Mouse (Mus musculus) erythroid progenitor cell, adult 5-6 weeks (primary cell): ENCODE measurements around the gene Cmtm4. TPM values are rescaled to one million over a fixed set of nuclear protein-coding genes. Genes with fewer than 3 reads are reported as not detected.
"Not testable (repeated sequence)": the region's sequence is repeated elsewhere in the genome, so short reads cannot be mapped to it uniquely, and the experiment has no call there.

Experiments
- ATAC-seq: replicated peaks from 2 replicates; pipeline ENCODE4 v1.8.0; 2016; ENCODE audit warnings: moderate number of reproducible peaks, mild to moderate bottlenecking, moderate TSS enrichment, inconsistent platforms; ENCODE audit not compliant: poor library complexity, low FRiP score, severe bottlenecking
- total RNA-seq, 2 experiments: library from RNA; stranded (forward) in 1 of 2; stranded (reverse) in 1 of 2; fragments of 150-400 nt in 1 of 2; fragments of 186-747, 209-891 nt in 1 of 2; gene quantifications; 2 replicates each; pipeline versions ENCODE4 v1.2.3 to v1.2.4; 2015 to 2017; ENCODE audit warnings: low replicate concordance in 2 of 2

Gene Cmtm4
- total RNA-seq, 2 experiments from 2014 or later: under 0.01 TPM; not detected in 1

- not testable (repeated sequence) for ATAC-seq
Observed at GRCm38 (mm10) chr8:104301577-104301976, 94.0 kb downstream of the Cmtm4 start.

Other genes starting within 250 kb of the Cmtm4 start
- gene Bean1, start 225.4 kb downstream of the Cmtm4 start, total RNA-seq (2015; ENCODE audit: low replicate concordance): not detected in 2 replicates
- gene Bean1, start 225.4 kb downstream of the Cmtm4 start, total RNA-seq (2017; ENCODE audit: low replicate concordance): not detected in 2 replicates
- gene Tk2, start 147.2 kb downstream of the Cmtm4 start, total RNA-seq (2015; ENCODE audit: low replicate concordance): 5.4 and 5.9 TPM in 2 replicates
- 4.1 and 6.7 TPM in 2 replicates for gene Tk2, start 147.2 kb downstream of the Cmtm4 start, total RNA-seq (2017; ENCODE audit: low replicate concordance)
- gene Cklf, start 144.9 kb downstream of the Cmtm4 start, total RNA-seq (2015; ENCODE audit: low replicate concordance): 28.1 and 44.4 TPM in 2 replicates
- gene Cklf, start 144.9 kb downstream of the Cmtm4 start, total RNA-seq (2017; ENCODE audit: low replicate concordance): 13.5 and 23.4 TPM in 2 replicates
- not detected in 2 replicates for gene Cmtm2a, start 102.6 kb downstream of the Cmtm4 start, total RNA-seq (2015; ENCODE audit: low replicate concordance)
- not detected in 2 replicates for gene Cmtm2a, start 102.6 kb downstream of the Cmtm4 start, total RNA-seq (2017; ENCODE audit: low replicate concordance)
- gene Gm45711, start 85.7 kb downstream of the Cmtm4 start, total RNA-seq (2015; ENCODE audit: low replicate concordance): not detected in 2 replicates
- not detected in 2 replicates for gene Gm45711, start 85.7 kb downstream of the Cmtm4 start, total RNA-seq (2017; ENCODE audit: low replicate concordance)
- not detected in 2 replicates for gene Cmtm1, start 85.7 kb downstream of the Cmtm4 start, total RNA-seq (2015; ENCODE audit: low replicate concordance)
- gene Cmtm1, start 85.7 kb downstream of the Cmtm4 start, total RNA-seq (2017; ENCODE audit: low replicate concordance): not detected in 2 replicates
- not detected in 2 replicates for gene Gm11020, start 74.2 kb downstream of the Cmtm4 start, total RNA-seq (2015; ENCODE audit: low replicate concordance)
- not detected in 2 replicates for gene Gm11020, start 74.2 kb downstream of the Cmtm4 start, total RNA-seq (2017; ENCODE audit: low replicate concordance)
- not detected in 2 replicates for gene Cmtm2b, start 73.6 kb downstream of the Cmtm4 start, total RNA-seq (2015; ENCODE audit: low replicate concordance)
- not detected in 2 replicates for gene Cmtm2b, start 73.6 kb downstream of the Cmtm4 start, total RNA-seq (2017; ENCODE audit: low replicate concordance)
- 2.9 and 10.8 TPM in 2 replicates for gene Cmtm3, start 56.4 kb downstream of the Cmtm4 start, total RNA-seq (2015; ENCODE audit: low replicate concordance)
- gene Cmtm3, start 56.4 kb downstream of the Cmtm4 start, total RNA-seq (2017; ENCODE audit: low replicate concordance): 6.0 TPM in 1 of 2 replicates, not detected in the other
- gene Dync1li2, start 47.2 kb upstream of the Cmtm4 start, total RNA-seq (2015; ENCODE audit: low replicate concordance): 24.1 and 34.4 TPM in 2 replicates
- 62.9 and 69.6 TPM in 2 replicates for gene Dync1li2, start 47.2 kb upstream of the Cmtm4 start, total RNA-seq (2017; ENCODE audit: low replicate concordance)
- gene Terb1, start 114.1 kb upstream of the Cmtm4 start, total RNA-seq (2015; ENCODE audit: low replicate concordance): not detected in 2 replicates
- gene Terb1, start 114.1 kb upstream of the Cmtm4 start, total RNA-seq (2017; ENCODE audit: low replicate concordance): not detected in 2 replicates
- gene Nae1, start 138.8 kb upstream of the Cmtm4 start, total RNA-seq (2015; ENCODE audit: low replicate concordance): 52.8 and 59.8 TPM in 2 replicates
- gene Nae1, start 138.8 kb upstream of the Cmtm4 start, total RNA-seq (2017; ENCODE audit: low replicate concordance): 57.4 and 77.1 TPM in 2 replicates
- gene Car7, start 138.9 kb upstream of the Cmtm4 start, total RNA-seq (2015; ENCODE audit: low replicate concordance): not detected in 2 replicates
- gene Car7, start 138.9 kb upstream of the Cmtm4 start, total RNA-seq (2017; ENCODE audit: low replicate concordance): not detected in 2 replicates
- gene Pdp2, start 195.6 kb upstream of the Cmtm4 start, total RNA-seq (2015; ENCODE audit: low replicate concordance): 0.36 and 2.1 TPM in 2 replicates
- 1.2 and 1.7 TPM in 2 replicates for gene Pdp2, start 195.6 kb upstream of the Cmtm4 start, total RNA-seq (2017; ENCODE audit: low replicate concordance)
- not detected in 2 replicates for gene Cdh16, start 228.6 kb upstream of the Cmtm4 start, total RNA-seq (2015; ENCODE audit: low replicate concordance)
- not detected in 2 replicates for gene Cdh16, start 228.6 kb upstream of the Cmtm4 start, total RNA-seq (2017; ENCODE audit: low replicate concordance)
- gene Rrad, start 235.5 kb upstream of the Cmtm4 start, total RNA-seq (2015; ENCODE audit: low replicate concordance): 2.2 TPM in 1 of 2 replicates, not detected in the other
- not detected in 2 replicates for gene Rrad, start 235.5 kb upstream of the Cmtm4 start, total RNA-seq (2017; ENCODE audit: low replicate concordance)
- gene Ciao2b, start 246.2 kb upstream of the Cmtm4 start, total RNA-seq (2015; ENCODE audit: low replicate concordance): 9.7 and 18.9 TPM in 2 replicates
- 8.1 and 10.8 TPM in 2 replicates for gene Ciao2b, start 246.2 kb upstream of the Cmtm4 start, total RNA-seq (2017; ENCODE audit: low replicate concordance)